Mouse (Mus musculus) forebrain, postnatal 0 days (tissue): ENCODE data around the gene Coil. TPM values are rescaled to one million over a fixed set of nuclear protein-coding genes. Genes with fewer than 3 reads are reported as not detected.
"Not testable (repeated sequence)": the region's sequence is repeated elsewhere in the genome, so short reads cannot be mapped to it uniquely, and the experiment has no call there.

Experiments
- ATAC-seq: fragments of 200-750 bp; cut with Nextera tagmentation; 2 replicates; pipeline ENCODE4 v1.8.0; 2017; ENCODE audit warnings: mild to moderate bottlenecking, moderate library complexity
- DNase-seq: peaks from one replicate; pipeline ENCODE4 v3.0.0-alpha.2; 2015
- H3K27ac ChIP-seq: fragments of 300-500 bp; sonication (generic); 2 replicates; pipeline ENCODE4 v1.5.1; 2014; ENCODE audit warnings: low read depth, mild to moderate bottlenecking, antibody characterized with exemption, low read length, moderate library complexity, mixed read lengths
- H3K27me3 ChIP-seq: fragments of 300-500 bp; sonication (generic); 2 replicates; pipeline ENCODE4 v1.6.1; 2014; ENCODE audit warnings: mild to moderate bottlenecking, low read length, mixed read lengths; ENCODE audit not compliant: insufficient read depth
- H3K36me3 ChIP-seq: fragments of 300-500 bp; sonication (generic); 2 replicates; pipeline ENCODE4 v1.6.1; 2014; ENCODE audit warnings: mild to moderate bottlenecking, moderate library complexity; ENCODE audit not compliant: insufficient read depth
- H3K4me1 ChIP-seq: fragments of 300-500 bp; sonication (generic); 2 replicates; pipeline ENCODE4 v1.6.1; 2014; ENCODE audit warnings: antibody characterized with exemption; ENCODE audit not compliant: insufficient read depth
- H3K4me2 ChIP-seq: fragments of 300-500 bp; sonication (generic); 2 replicates; pipeline ENCODE4 v1.6.1; 2014; ENCODE audit warnings: low read depth, mild to moderate bottlenecking, moderate library complexity
- H3K4me3 ChIP-seq: fragments of 300-500 bp; sonication (generic); 2 replicates; pipeline ENCODE4 v1.5.1; 2014; ENCODE audit warnings: low read depth, low read length, mixed read lengths
- H3K9ac ChIP-seq: fragments of 300-500 bp; sonication (generic); 2 replicates; pipeline ENCODE4 v1.6.1; 2014; ENCODE audit warnings: mild to moderate bottlenecking
- H3K9me3 ChIP-seq: fragments of 300-500 bp; sonication (generic); 2 replicates; pipeline ENCODE4 v1.6.1; 2016; ENCODE audit warnings: low read length
- CTCF ChIP-seq: sonication (generic); IDR thresholded peaks from 2 replicates; pipeline ENCODE4 v1.5.1; 2016; ENCODE audit warnings: antibody characterized with exemption, control low read depth, low read depth
- WGBS: fragments of 180-500 bp; shearing (Covaris S2); extraction: QIAGEN DNeasy Blood & Tissue Kit; methylation state at CpG from one replicate; pipeline ENCODE4 v1.1.7; 2014; 5-methylcytosine and 5-hydroxymethylcytosine counted together
- polyA plus RNA-seq: library from polyadenylated mRNA; unstranded; fragments of >200 nt; fragmentation: Nextera tagmentation; extraction: Ambion mirVana; gene quantifications from 2 replicates; pipeline ENCODE4 v1.2.1, GENCODE M21; 2015
- total RNA-seq: library from RNA; depleted of rRNA; stranded (reverse); fragments of >200 nt; gene quantifications from 2 replicates; pipeline ENCODE4 v1.2.3, GENCODE M21; 2014; rRNA removed

The Coil gene
- total and polyA plus RNA-seq, 2 experiments from 2014 or later, result 25.5 to 44.9 TPM

- DNase-seq (peak; percentile 45), ATAC-seq (no peak)
- Histone ChIP-seq H3K36me3 (peaks cover 53% of the 10 kb centered on the region), H3K4me1 (no peaks in the 10 kb centered on the region), H3K9me3 (no peaks in the 10 kb centered on the region), H3K4me3 (no peak overlapping the region), H3K27ac (no peak overlapping the region), H3K9ac (no peak overlapping the region), H3K4me2 (no peak overlapping the region), H3K27me3 (no peaks in the 10 kb centered on the region)
- TF ChIP-seq CTCF, result peak; percentile 75
- WGBS, result 26% methylated on average over 3 of the region's 3 CpGs
Observed at GRCm38 (mm10) chr11:89039325-89039724, 69.3 kb downstream of the Coil start.

GRCm38 (mm10) chr11:89041073-89041472 lies 71.0 kb downstream of the Coil start:
- WGBS, result 91% methylated on average over 6 of the region's 7 CpGs
- H3K4me1 ChIP-seq, DNase-seq, H3K4me2 ChIP-seq, H3K27me3 ChIP-seq, ATAC-seq, H3K4me3 ChIP-seq, H3K27ac ChIP-seq, H3K9me3 ChIP-seq, H3K9ac ChIP-seq: not testable (repeated sequence)
- peaks cover 69% of the 10 kb centered on the region for H3K36me3 ChIP-seq

Other genes starting within 250 kb of the Coil start
- gene Akap1, start 105.7 kb upstream of the Coil start, total RNA-seq, result 53.2 and 60.7 TPM in 2 replicates
- gene Akap1, start 105.7 kb upstream of the Coil start, polyA plus RNA-seq, result 24.5 and 28.6 TPM in 2 replicates
- 27.5 and 28.9 TPM in 2 replicates for gene Scpep1, start 14.8 kb upstream of the Coil start, total RNA-seq
- gene Scpep1, start 14.8 kb upstream of the Coil start, polyA plus RNA-seq, result 19.5 and 27.4 TPM in 2 replicates
- gene Elobl, start 3.3 kb upstream of the Coil start, total RNA-seq, result not detected in 2 replicates
- gene Elobl, start 3.3 kb upstream of the Coil start, polyA plus RNA-seq, result not detected in 2 replicates
- 2.4 and 4.6 TPM in 2 replicates for gene Trim25, start 29.1 kb downstream of the Coil start, total RNA-seq
- 2.7 and 4.9 TPM in 2 replicates for gene Trim25, start 29.1 kb downstream of the Coil start, polyA plus RNA-seq
- 30.5 and 37.8 TPM in 2 replicates for gene Dgke, start 96.6 kb downstream of the Coil start, total RNA-seq
- 10.5 and 14.6 TPM in 2 replicates for gene Dgke, start 96.6 kb downstream of the Coil start, polyA plus RNA-seq
- gene Gm525, start 103.6 kb downstream of the Coil start, total RNA-seq, result not detected in 2 replicates
- 0.30 and 0.39 TPM in 2 replicates for gene Gm525, start 103.6 kb downstream of the Coil start, polyA plus RNA-seq